Mouse (Mus musculus): ENCODE data around the gene Stip1. TPM values are rescaled to one million over a fixed set of nuclear protein-coding genes. Genes with fewer than 3 reads are reported as not detected.

Gene Stip1
- 100 to 1,000 TPM; 136 to 151 TPM for polyA plus RNA-seq (2017; shearing (Covaris generic))

GRCm38 (mm10) chr19:7039841-7040636 is at the start of gene Stip1:
Stip1 (minus strand) TSS chr19:7039967.

GRCm38 (mm10) chr19:7056248-7057087 is 16.7 kb upstream of the Stip1 start, which contains the start of gene Macrod1:
Macrod1 (plus strand) TSS chr19:7056810.

GRCm38 (mm10) chr19:7019191-7019590 is 20.6 kb downstream of the Stip1 start, which contains the start of gene Fermt3:
Fermt3 (minus strand) TSS chr19:7019469.

GRCm38 (mm10) chr19:6996006-6996405 is 43.8 kb downstream of the Stip1 start, which contains the start of the genes Nudt22 and Trpt1:
Nudt22 (minus strand) TSS chr19:6996117.
Trpt1 (plus strand) TSS chr19:6996131.

DNA sequence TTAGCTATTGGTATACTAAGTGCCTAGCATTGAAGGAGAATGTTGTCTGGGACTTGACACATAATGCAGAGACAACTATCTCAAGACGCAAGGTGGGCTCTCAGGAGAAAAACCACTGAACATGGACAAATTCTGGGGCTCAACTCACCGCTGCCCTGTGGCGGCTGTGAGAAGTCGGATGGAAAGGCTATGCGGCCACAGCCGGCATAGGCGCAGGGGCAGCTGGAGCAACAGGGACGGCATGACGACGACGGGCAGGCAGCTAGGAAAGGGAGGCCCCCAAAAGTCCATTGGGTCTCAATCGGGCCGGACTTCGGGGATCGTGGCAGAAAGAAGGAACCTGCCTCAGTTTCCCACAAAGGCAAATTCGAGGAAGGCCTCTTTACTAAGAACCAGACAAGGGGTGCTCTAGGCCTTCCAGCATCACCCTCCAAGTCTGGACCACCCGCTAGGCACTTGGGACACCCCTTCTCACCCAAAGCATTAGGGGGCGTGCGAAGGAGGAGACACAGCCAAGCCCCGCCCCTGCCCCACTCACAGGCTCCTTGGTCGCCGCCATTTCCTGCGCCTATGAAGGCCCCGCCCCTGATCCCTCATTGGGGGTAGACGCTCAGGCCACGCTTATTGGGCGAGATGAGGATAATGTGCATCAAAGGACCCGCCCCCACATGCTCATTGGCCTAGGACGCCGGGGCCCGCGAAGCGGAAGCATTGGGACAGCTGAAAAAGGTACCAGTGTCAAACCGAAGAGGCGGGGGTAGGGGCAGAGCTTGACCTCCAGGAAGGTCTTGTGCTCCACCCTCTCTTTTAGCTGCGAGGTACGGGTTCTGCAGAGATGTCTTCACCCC is 47.5 kb downstream of the Stip1 start, which contains the start of gene Dnajc4:
TSS of gene Dnajc4 (minus strand) at position 562 of the 848 bp plus-strand sequence.

DNA sequence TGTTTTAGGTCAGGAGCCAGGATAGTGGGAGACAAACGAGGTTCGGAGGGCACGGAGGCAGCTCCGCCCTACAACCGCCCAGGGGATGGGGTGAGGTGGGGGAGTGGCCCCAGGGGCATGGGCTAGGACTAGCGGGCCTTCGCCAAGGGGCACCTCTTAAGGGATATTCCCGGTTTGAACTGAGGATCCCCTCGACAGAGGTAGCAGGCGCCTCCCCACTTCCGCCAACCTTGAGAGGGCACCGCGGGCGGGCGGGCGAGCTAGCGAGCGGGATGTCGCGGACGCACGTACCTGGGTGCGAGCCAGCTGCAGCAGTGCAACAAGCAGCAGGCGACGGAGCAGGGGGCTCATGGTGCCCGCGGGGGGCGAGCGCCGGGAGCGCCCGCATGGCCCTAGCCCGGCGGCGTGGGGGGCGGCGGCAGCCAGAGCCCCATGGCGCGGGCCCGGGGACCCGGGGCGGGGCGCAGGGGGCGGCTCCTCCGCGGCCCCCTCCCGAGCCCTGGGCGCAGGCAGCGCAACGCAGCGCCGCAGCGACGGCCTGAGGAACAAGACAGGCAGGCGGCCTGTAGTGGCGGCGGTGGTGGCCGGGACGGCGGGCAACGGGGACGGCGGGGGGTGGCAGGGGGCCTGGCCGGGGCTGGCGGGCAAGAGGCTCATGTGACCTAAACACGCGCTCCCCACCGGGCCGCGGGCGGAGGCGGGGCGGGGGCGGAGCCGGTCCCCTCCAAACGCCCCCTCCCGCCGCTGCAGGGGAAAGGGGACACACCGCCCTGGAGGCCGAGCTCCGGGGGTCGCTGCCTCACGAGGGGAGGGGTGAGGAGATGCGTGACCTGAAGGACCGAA is 52.5 kb downstream of the Stip1 start, which contains the start of gene Vegfb:
TSS of gene Vegfb (minus strand) at position 591 of the 843 bp plus-strand sequence.

DNA sequence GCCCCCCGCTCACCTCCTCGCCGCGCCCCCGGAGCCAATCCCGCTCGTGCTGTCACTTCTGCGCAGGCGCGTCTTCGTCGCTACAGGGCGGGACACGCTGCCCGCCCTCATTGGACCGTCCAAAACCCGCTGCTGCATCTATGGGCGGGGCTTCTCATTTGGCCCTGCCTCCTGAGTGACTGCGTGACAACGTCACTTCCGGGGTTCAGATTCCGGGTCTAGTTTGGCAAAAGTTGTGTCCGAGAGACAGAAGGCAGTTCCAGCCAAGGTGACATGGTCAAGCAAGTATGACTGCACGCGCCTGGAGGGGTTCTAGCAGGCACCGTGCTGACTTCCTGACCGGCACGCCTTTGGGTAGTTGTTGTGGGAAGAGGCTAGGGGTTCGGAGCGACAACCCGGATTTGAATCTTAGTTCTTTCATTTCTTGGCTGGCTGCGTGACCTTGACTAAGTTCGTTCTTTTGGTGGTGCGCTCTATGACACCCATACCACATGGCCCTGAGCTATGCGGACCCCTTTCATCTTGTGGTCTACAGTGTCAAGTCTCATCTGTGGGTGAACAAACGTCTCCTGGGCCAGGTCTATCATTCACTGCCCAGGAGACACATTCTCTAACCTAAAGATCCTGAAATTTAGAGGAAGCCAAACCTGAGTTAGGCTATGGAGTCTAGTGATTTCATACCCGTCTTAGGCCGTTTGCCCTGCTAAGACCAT is 59.2 kb downstream of the Stip1 start, which contains the start of gene Fkbp2:
TSS of gene Fkbp2 (minus strand) at position 121 of the 713 bp plus-strand sequence.

GRCm38 (mm10) chr19:6975537-6976521 is 63.9 kb downstream of the Stip1 start, which contains the start of gene Plcb3:
Plcb3 (minus strand) TSS chr19:6976470.

DNA sequence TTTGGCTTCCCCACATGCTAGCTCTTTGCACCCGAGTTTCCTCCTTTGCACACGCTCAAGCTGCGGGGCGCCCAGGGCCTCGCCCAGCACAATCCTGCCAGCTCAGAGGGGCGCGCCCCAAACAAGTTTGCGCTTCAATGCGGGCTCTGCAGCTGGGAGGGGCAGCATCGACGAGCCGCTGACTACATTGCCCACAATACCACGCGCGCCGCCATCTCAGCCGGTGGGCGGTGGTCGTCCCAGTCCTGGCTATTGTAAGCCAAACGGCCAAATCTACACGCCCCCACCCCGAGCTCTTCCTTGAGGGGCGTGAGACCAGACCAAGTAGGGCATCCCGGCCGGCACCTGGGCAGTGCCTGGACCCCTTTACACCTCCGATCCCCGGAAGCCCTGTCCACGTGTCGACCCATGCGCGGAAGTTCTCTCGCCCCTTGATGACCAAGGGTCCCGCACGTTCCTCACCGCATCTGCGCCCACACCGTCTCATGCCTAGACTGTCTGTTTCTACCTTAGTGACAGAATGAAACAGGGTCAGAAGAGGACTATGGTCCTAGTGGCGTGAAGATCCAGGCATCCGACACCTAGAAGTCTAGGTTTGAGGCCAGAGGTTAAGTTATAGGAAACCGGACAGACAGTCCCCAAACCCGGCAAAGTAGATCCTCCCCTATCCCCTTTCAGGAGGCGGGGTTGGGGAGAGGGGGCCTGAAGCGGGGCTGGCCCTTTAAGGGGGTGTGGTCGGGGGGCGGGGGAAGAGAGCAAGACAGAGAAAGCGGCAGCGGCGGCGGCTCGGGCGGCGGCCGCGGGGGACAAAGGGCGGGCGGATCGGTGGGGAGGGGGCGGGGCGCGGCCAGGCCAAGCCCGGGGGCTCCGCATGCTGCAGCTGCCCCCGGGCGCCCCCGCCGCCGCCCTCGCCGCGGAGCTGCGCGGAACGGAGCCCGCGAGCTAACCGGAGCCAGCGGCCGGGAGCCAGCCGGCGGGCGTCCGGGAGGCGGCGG is 65.3 kb downstream of the Stip1 start, which contains the start of gene Ppp1r14b:
TSS of gene Ppp1r14b (plus strand) at position 758 of the 995 bp plus-strand sequence.

Other genes with a start within 250 kb of the Stip1 start
- 10 to 100 TPM; 32.1 to 47.3 TPM for gene Rps6ka4, start 199.3 kb downstream of the Stip1 start, polyA plus RNA-seq (2017; shearing (Covaris generic))
- 10 to 100 TPM; 30.5 to 40.5 TPM for gene Ccdc88b, start 181.8 kb downstream of the Stip1 start, polyA plus RNA-seq (2017; shearing (Covaris generic))
- gene Trmt112, start 130.3 kb downstream of the Stip1 start, polyA plus RNA-seq (2017; shearing (Covaris generic)), result 100 to 1,000 TPM; 129 to 191 TPM
- 100 to 1,000 TPM; 217 to 252 TPM for gene Prdx5, start 129.9 kb downstream of the Stip1 start, polyA plus RNA-seq (2017; shearing (Covaris generic))
- 10 to 100 TPM; 23.4 to 32.9 TPM for gene Esrra, start 118.2 kb downstream of the Stip1 start, polyA plus RNA-seq (2017; shearing (Covaris generic))
- gene Catsperz, start 114.6 kb downstream of the Stip1 start, polyA plus RNA-seq (2017; shearing (Covaris generic)), result under 1 TPM in 1 of 2 experiments, not detected in 1; 0.33 TPM
- gene Kcnk4, start 105.5 kb downstream of the Stip1 start, polyA plus RNA-seq (2017; shearing (Covaris generic)), result under 1 TPM in 1 of 2 experiments, not detected in 1; 0.69 TPM
- gene Bad, start 98.1 kb downstream of the Stip1 start, polyA plus RNA-seq (2017; shearing (Covaris generic)), result 10 to 100 TPM; 42.6 to 47.0 TPM
- 10 to 100 TPM in 1 of 2 experiments, 1 to 10 TPM in 1; 9.9 to 16.8 TPM for gene Gpr137, start 97.5 kb downstream of the Stip1 start, polyA plus RNA-seq (2017; shearing (Covaris generic))
- 100 to 1,000 TPM; 131 to 187 TPM for gene Ppp1r14b, start 65.0 kb downstream of the Stip1 start, polyA plus RNA-seq (2017; shearing (Covaris generic))
- 10 to 100 TPM; 13.2 to 40.9 TPM for gene Plcb3, start 63.5 kb downstream of the Stip1 start, polyA plus RNA-seq (2017; shearing (Covaris generic))
- 10 to 100 TPM; 38.9 to 52.9 TPM for gene Fkbp2, start 59.5 kb downstream of the Stip1 start, polyA plus RNA-seq (2017; shearing (Covaris generic))
- gene Vegfb, start 52.3 kb downstream of the Stip1 start, polyA plus RNA-seq (2017; shearing (Covaris generic)), result 1 to 10 TPM; 6.6 to 6.7 TPM
- gene Dnajc4, start 47.4 kb downstream of the Stip1 start, polyA plus RNA-seq (2017; shearing (Covaris generic)), result 10 to 100 TPM; 39.0 to 42.5 TPM
- gene Nudt22, start 43.9 kb downstream of the Stip1 start, polyA plus RNA-seq (2017; shearing (Covaris generic)), result 10 to 100 TPM; 22.2 to 30.1 TPM
- 1 to 10 TPM; 5.4 to 5.7 TPM for gene Trpt1, start 43.8 kb downstream of the Stip1 start, polyA plus RNA-seq (2017; shearing (Covaris generic))
- 100 to 1,000 TPM; 317 to 350 TPM for gene Fermt3, start 20.5 kb downstream of the Stip1 start, polyA plus RNA-seq (2017; shearing (Covaris generic))
- gene Macrod1, start 16.8 kb upstream of the Stip1 start, polyA plus RNA-seq (2017; shearing (Covaris generic)), result 10 to 100 TPM in 1 of 2 experiments, 1 to 10 TPM in 1; 9.7 to 21.0 TPM
- gene Flrt1, start 65.8 kb upstream of the Stip1 start, polyA plus RNA-seq (2017; shearing (Covaris generic)), result not detected
- 10 to 100 TPM; 71.3 to 73.8 TPM for gene Otub1, start 166.3 kb upstream of the Stip1 start, polyA plus RNA-seq (2017; shearing (Covaris generic))
- gene Cox8a, start 177.6 kb upstream of the Stip1 start, polyA plus RNA-seq (2017; shearing (Covaris generic)), result 100 to 1,000 TPM; 523 to 580 TPM
- gene Naa40, start 201.2 kb upstream of the Stip1 start, polyA plus RNA-seq (2017; shearing (Covaris generic)), result 10 to 100 TPM; 44.3 to 56.1 TPM
- gene Rcor2, start 227.4 kb upstream of the Stip1 start, polyA plus RNA-seq (2017; shearing (Covaris generic)), result under 1 TPM; 0.39 to 0.61 TPM